Mouse (Mus musculus) liver, embryonic 14.5 days (tissue): ENCODE results near the gene Hdgf. TPM values are rescaled to one million over a fixed set of nuclear protein-coding genes. Genes with fewer than 3 reads are reported as not detected.

ENCODE experiments used
- ATAC-seq: fragments of 200-750 bp; cut with Nextera tagmentation; 2 replicates; pipeline ENCODE4 v1.8.0; 2017; ENCODE audit warnings: moderate number of reproducible peaks, mild to moderate bottlenecking, moderate library complexity; ENCODE audit not compliant: insufficient read depth
- DNase-seq, 3 experiments: peaks; one replicate each; pipeline ENCODE4 v3.0.0-alpha.2; 2012 to 2013; ENCODE audit warnings: low read depth in 3 of 3, low spot score in 3 of 3
- H3K27ac ChIP-seq: fragments of 300-500 bp; sonication (generic); 2 replicates; pipeline ENCODE4 v1.5.1; 2014; ENCODE audit warnings: moderate library complexity, mild to moderate bottlenecking, control low read depth, inconsistent platforms
- H3K27me3 ChIP-seq: fragments of 300-500 bp; sonication (generic); 2 replicates; pipeline ENCODE4 v1.6.1; 2014; ENCODE audit warnings: mild to moderate bottlenecking, low read length, moderate library complexity; ENCODE audit not compliant: control insufficient read depth, insufficient read depth
- H3K36me3 ChIP-seq: fragments of 300-500 bp; sonication (generic); replicated peaks from 2 replicates; pipeline ENCODE4 v1.6.1; 2014; ENCODE audit warnings: low read depth; ENCODE audit not compliant: control insufficient read depth, insufficient read depth
- H3K4me1 ChIP-seq, 2 experiments: fragments of 200-500 bp in 1 of 2; fragments of 300-500 bp in 1 of 2; sonication (generic) in 1 of 2; replicated peaks; 2 replicates each; pipeline ENCODE4 v1.6.1; 2012 to 2014; ENCODE audit warnings: antibody characterized with exemption in 1 of 2, inconsistent platforms in 1 of 2, low read length in 1 of 2; ENCODE audit not compliant: control insufficient read depth in 2 of 2, insufficient read depth in 2 of 2
- H3K4me2 ChIP-seq: fragments of 300-500 bp; sonication (generic); 2 replicates; pipeline ENCODE4 v1.6.1; 2014; ENCODE audit warnings: low read depth, mild to moderate bottlenecking, control low read depth, moderate library complexity
- H3K4me3 ChIP-seq, 2 experiments: fragments of 200-500 bp in 1 of 2; fragments of 300-500 bp in 1 of 2; sonication (generic) in 1 of 2; 2 replicates each; pipeline ENCODE4 v1.5.1; 2012 to 2014; ENCODE audit warnings: low read depth in 2 of 2, low read length in 2 of 2, mild to moderate bottlenecking in 2 of 2, control low read depth in 1 of 2, inconsistent platforms in 1 of 2, moderate library complexity in 1 of 2; ENCODE audit not compliant: insufficient read depth in 1 of 2
- H3K9ac ChIP-seq: fragments of 300-500 bp; sonication (generic); replicated peaks from 2 replicates; pipeline ENCODE4 v1.6.1; 2014; ENCODE audit warnings: mild to moderate bottlenecking, control low read depth, moderate library complexity
- H3K9me3 ChIP-seq: fragments of 300-500 bp; sonication (generic); 2 replicates; pipeline ENCODE4 v1.6.1; 2016; ENCODE audit warnings: low read length, mixed read lengths; ENCODE audit not compliant: control insufficient read depth
- CTCF ChIP-seq: IDR thresholded peaks from 2 replicates; pipeline ENCODE4 v1.5.1; 2016; ENCODE audit warnings: antibody characterized with exemption, low read depth, control low read depth
- EP300 ChIP-seq: IDR thresholded peaks from 2 replicates; pipeline ENCODE4 v1.6.1; 2016; ENCODE audit warnings: antibody characterized with exemption, low read depth
- WGBS: fragments of 180-500 bp; shearing (Covaris S2); extraction: QIAGEN DNeasy Blood & Tissue Kit; methylation state at CpG from one replicate; pipeline ENCODE4 v1.1.7; 2014; ENCODE audit not compliant: insufficient replicate concordance; 5-methylcytosine and 5-hydroxymethylcytosine counted together
- polyA plus RNA-seq, 2 experiments: library from polyadenylated mRNA; depleted of rRNA in 1 of 2; stranded (reverse) in 1 of 2; unstranded in 1 of 2; fragments of >200 nt; fragmentation: Nextera tagmentation in 1 of 2; extraction: Ambion mirVana in 1 of 2; gene quantifications; 2 replicates each; pipeline versions ENCODE4 v1.2.1 to v1.2.3; 2012 to 2014

Gene Hdgf
- polyA plus RNA-seq, 2 experiments, result 167 to 204 TPM

DNA sequence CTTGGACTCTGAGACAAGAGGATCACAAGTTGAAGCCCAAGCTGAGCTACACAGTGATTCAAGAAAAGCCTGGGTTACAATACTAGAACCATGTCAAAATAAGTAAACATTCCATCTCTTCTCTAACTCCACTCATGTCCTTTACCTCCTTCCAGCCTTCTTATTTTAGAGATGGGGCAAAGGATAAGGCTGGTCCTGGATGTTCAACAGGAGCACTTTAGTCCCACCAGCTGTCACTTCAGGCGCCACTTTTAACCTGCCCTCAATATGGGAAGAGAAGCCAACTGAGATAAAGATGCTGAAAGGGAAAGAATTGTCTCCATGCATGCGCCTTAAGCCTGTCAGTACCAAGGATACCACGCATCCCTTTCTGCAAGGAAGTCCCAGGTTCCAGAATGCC is 21.8 kb upstream of the Hdgf start:
- Histone ChIP-seq H3K4me3 (peak overlapping the region; percentile 79 to 87), H3K9ac (peak overlapping the region; percentile 95), H3K36me3 (peaks cover 16% of the 10 kb centered on the region), H3K9me3 (no peaks in the 10 kb centered on the region; the same call in 1 of the 2 replicates), H3K27me3 (no peaks in the 10 kb centered on the region), H3K4me2 (peak overlapping the region; percentile 97), H3K27ac (peak overlapping the region; percentile 84), H3K4me1 (peaks cover 15 to 19% of the 10 kb centered on the region in 2 experiments)
- TF ChIP-seq EP300 (no peak), CTCF (no peak)
- no peak for DNase-seq
- no peak for ATAC-seq
- 1% methylated on average over 3 of the region's 3 CpGs for WGBS

DNA sequence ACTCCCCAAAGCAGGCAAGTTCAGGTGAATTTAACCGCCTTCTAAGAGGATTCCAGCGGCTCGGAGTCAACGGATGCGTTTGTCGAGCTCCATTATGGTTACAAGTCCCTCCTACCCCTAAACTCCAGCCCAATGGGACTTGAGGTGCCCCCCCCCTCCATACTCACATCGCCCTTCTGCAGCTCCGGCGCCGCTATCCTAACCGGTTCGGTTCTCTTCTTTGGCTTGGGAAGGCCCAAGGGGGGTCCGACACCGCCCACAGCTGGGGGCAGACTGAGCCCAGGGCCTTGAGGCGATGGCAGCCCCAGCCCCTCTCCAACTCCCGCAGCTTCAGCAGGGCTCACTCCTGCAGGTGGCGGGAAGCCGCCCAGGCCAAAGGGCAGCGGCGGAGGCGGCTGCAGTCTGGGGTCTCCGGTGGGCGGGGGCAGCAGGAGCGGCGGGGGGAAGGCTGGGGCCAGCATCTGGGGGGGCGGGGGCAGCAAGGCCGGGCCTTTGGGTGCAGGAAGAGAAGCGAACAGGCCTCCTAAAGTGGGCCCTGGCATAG is 21.3 kb upstream of the Hdgf start:
- peak overlapping the region; percentile 79 to 87 for H3K4me3 ChIP-seq
- TF ChIP-seq CTCF, result 0 out of 2 replicates have a peak, but pooled peaks have one; percentile 1
- no peak for TF ChIP-seq EP300
- peak overlapping the region; percentile 84 for H3K27ac ChIP-seq
- DNase-seq (peak in 1 of 3 experiments; percentile 43), ATAC-seq (peak; percentile 2; the same call in 1 of the 2 replicates)
- H3K4me1 ChIP-seq, result peaks cover 15 to 19% of the 10 kb centered on the region in 2 experiments
- no peaks in the 10 kb centered on the region for H3K27me3 ChIP-seq
- H3K9ac ChIP-seq, result peak overlapping the region; percentile 95
- peaks cover 16% of the 10 kb centered on the region for H3K36me3 ChIP-seq
- WGBS, result 1% methylated on average over 28 of the region's 28 CpGs
- H3K9me3 ChIP-seq, result no peaks in the 10 kb centered on the region; the same call in 1 of the 2 replicates
- peak overlapping the region; percentile 97 for H3K4me2 ChIP-seq

DNA sequence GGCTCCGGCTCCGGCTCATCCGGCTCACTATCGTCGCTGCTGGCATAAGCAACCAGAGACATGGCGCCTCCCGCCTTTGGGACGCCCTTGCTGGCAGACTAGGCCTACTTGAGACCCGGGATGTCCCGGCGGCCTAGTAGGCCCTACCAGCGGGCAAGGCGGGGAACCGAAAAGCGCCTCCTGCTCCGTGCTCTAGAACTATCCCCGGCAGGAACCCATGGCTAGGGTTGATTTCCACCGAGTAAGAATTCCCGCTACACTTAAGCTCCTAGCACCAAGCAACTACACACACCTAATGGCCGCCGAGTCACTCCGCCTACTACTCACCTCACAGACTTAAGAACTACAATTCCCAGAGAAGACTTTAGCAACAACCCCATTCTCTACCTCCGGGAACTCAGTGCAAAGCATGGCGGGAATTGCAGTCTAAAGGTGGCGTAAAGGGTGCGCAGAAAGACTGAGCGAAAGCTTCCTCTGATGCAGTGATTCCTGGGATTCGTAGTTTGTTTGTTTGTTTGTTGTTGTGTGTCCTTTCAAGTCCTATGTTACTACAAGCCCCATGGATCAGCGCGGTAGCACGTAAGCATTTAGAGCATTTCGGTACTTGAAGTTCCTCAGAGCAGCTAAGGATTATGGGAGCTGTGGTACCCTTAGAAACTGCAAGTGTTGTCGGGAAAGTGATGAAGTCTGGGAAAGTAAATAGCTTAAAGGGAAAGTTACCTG is 20.7 kb upstream of the Hdgf start, which contains the start of gene Prcc:
Gene Prcc (minus strand): TSS at position 328 of the 723 bp plus-strand sequence.
- DNase-seq (peak; percentile 98 to 99 (median 99)), ATAC-seq (peak; percentile 93)
- TF ChIP-seq EP300 (no peak; the same call in 1 of the 2 replicates), CTCF (no peak)
- Histone ChIP-seq H3K9me3 (no peaks in the 10 kb centered on the region; the same call in 1 of the 2 replicates), H3K36me3 (peaks cover 10% of the 10 kb centered on the region), H3K27me3 (no peaks in the 10 kb centered on the region), H3K4me2 (peak within 1 kb of the TSS; percentile 97), H3K4me3 (peak within 1 kb of the TSS; percentile 79 to 87), H3K4me1 (peaks cover 15 to 19% of the 10 kb centered on the region in 2 experiments), H3K27ac (peak within 1 kb of the TSS; percentile 84), H3K9ac (peak within 1 kb of the TSS; percentile 95)
- WGBS, result under 1% methylated on average over 33 of the region's 33 CpGs

DNA sequence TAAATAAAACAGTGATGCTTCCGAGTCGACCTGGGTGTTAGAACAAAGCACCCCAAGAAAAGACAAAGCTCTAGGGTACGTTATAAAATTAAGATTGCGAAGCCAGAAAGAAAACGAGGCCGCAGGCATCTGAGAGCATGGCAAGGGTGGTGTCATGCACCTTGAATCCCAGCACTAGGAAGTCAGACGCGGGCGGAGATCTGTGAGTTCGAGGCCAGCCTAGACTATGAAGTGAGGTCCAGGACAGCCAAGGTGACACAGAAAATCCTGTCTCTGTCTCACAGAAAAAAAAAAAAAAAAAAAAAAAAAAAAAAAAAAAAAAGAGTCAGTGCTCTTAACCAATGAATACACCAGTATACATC is 20.1 kb upstream of the Hdgf start:
- Histone ChIP-seq H3K9me3 (no peaks in the 10 kb centered on the region; the same call in 1 of the 2 replicates), H3K27me3 (no peaks in the 10 kb centered on the region), H3K27ac (peak overlapping the region; percentile 84), H3K4me1 (peaks cover 15 to 19% of the 10 kb centered on the region in 2 experiments), H3K4me3 (peak overlapping the region; percentile 79 to 87), H3K36me3 (peaks cover 7% of the 10 kb centered on the region), H3K4me2 (peak overlapping the region; percentile 97), H3K9ac (peak overlapping the region; percentile 95)
- 5% methylated on average over 10 of the region's 10 CpGs for WGBS
- DNase-seq (no peak), ATAC-seq (peak; percentile 14)
- TF ChIP-seq EP300, result no peak
- no peak for TF ChIP-seq CTCF

DNA sequence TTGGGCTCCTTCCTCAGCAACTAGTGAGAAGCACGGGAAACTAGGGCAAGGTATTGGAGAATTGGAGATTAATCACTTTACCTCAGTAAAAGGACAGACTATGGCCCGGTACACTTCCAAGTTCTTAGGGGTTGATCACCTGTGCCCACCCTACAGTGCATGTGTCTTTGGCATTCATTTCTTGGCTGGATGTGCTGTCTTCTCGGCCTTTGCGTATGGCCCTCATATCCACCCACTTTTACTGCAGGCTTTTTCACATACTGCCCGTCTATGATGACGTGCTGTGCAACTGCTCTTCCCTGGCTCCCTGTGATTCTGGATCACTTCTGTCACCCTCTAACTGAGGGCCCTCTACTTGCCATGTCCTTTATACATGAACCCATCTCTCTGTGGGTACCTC is 19.7 kb upstream of the Hdgf start:
- peak overlapping the region; percentile 1 for H3K27ac ChIP-seq

More for the DNA sequence above, 19.7 kb upstream of the Hdgf start:
- H3K9ac ChIP-seq, result peak overlapping the region; percentile 95
- TF ChIP-seq EP300, result no peak
- TF ChIP-seq CTCF, result no peak
- ATAC-seq, result no peak
- WGBS, result 80% methylated on average over 6 of the region's 6 CpGs
- DNase-seq, result no peak
- H3K9me3 ChIP-seq, result no peaks in the 10 kb centered on the region; the same call in 1 of the 2 replicates
- H3K27me3 ChIP-seq, result no peaks in the 10 kb centered on the region
- H3K4me3 ChIP-seq, result peak overlapping the region; percentile 24 to 87
- H3K36me3 ChIP-seq, result peaks cover 3% of the 10 kb centered on the region; the same call in 1 of the 2 replicates
- H3K4me2 ChIP-seq, result peak overlapping the region; percentile 97
- H3K4me1 ChIP-seq, result peaks cover 15 to 19% of the 10 kb centered on the region in 2 experiments
